Mouse (Mus musculus): ENCODE data around the gene Cdh4.

The Cdh4 gene

GRCm38 (mm10) chr2:179835570-179835969 is 393.3 kb downstream of the Cdh4 start:
- ATAC-seq (ENCODE audit: insufficient number of reproducible peaks, low FRiP score, low TSS enrichment), result no peak

- ATAC-seq (ENCODE audit: insufficient number of reproducible peaks, low FRiP score, low TSS enrichment), result no peak
Observed at GRCm38 (mm10) chr2:179837186-179837585, 395.0 kb downstream of the Cdh4 start.

GRCm38 (mm10) chr2:179838036-179838435 is 395.8 kb downstream of the Cdh4 start:
- ATAC-seq (ENCODE audit: insufficient number of reproducible peaks, low FRiP score, low TSS enrichment), result no peak

GRCm38 (mm10) chr2:179842610-179843389 is 400.6 kb downstream of the Cdh4 start:
- no peak for ATAC-seq (ENCODE audit: insufficient number of reproducible peaks, low FRiP score, low TSS enrichment)

GRCm38 (mm10) chr2:179849732-179850131 is 407.5 kb downstream of the Cdh4 start:
- no peak for ATAC-seq (ENCODE audit: insufficient number of reproducible peaks, low FRiP score, low TSS enrichment)

- no peak for ATAC-seq (ENCODE audit: insufficient number of reproducible peaks, low FRiP score, low TSS enrichment)
Observed at GRCm38 (mm10) chr2:179852169-179852568, 409.9 kb downstream of the Cdh4 start.

- ATAC-seq (ENCODE audit: insufficient number of reproducible peaks, low FRiP score, low TSS enrichment), result no peak
Observed at GRCm38 (mm10) chr2:179852862-179853261, 410.6 kb downstream of the Cdh4 start.

- no peak for ATAC-seq (ENCODE audit: insufficient number of reproducible peaks, low FRiP score, low TSS enrichment)
Observed at GRCm38 (mm10) chr2:179853892-179854291, 411.7 kb downstream of the Cdh4 start.

- ATAC-seq (ENCODE audit: insufficient number of reproducible peaks, low FRiP score, low TSS enrichment), result no peak
Observed at GRCm38 (mm10) chr2:179857086-179857485, 414.9 kb downstream of the Cdh4 start.

GRCm38 (mm10) chr2:179862676-179863075 is 420.4 kb downstream of the Cdh4 start:
- ATAC-seq (ENCODE audit: insufficient number of reproducible peaks, low FRiP score, low TSS enrichment), result no peak

GRCm38 (mm10) chr2:179863266-179863665 is 421.0 kb downstream of the Cdh4 start:
- ATAC-seq (ENCODE audit: insufficient number of reproducible peaks, low FRiP score, low TSS enrichment), result no peak

- no peak for ATAC-seq (ENCODE audit: insufficient number of reproducible peaks, low FRiP score, low TSS enrichment)
Observed at GRCm38 (mm10) chr2:179865097-179865496, 422.9 kb downstream of the Cdh4 start.

GRCm38 (mm10) chr2:179867669-179868068 is 425.4 kb downstream of the Cdh4 start:
- ATAC-seq (ENCODE audit: insufficient number of reproducible peaks, low FRiP score, low TSS enrichment), result no peak

- no peak for ATAC-seq (ENCODE audit: insufficient number of reproducible peaks, low FRiP score, low TSS enrichment)
Observed at GRCm38 (mm10) chr2:179869871-179870270, 427.6 kb downstream of the Cdh4 start.

GRCm38 (mm10) chr2:179872724-179873123 is 430.5 kb downstream of the Cdh4 start:
- ATAC-seq (ENCODE audit: insufficient number of reproducible peaks, low FRiP score, low TSS enrichment), result no peak

GRCm38 (mm10) chr2:179873315-179873714 is 431.1 kb downstream of the Cdh4 start:
- no peak for ATAC-seq (ENCODE audit: insufficient number of reproducible peaks, low FRiP score, low TSS enrichment)

- 0 out of 2 replicates have a peak, but pooled peaks have one; percentile 13 for ATAC-seq (ENCODE audit: insufficient number of reproducible peaks, low FRiP score, low TSS enrichment)
Observed at GRCm38 (mm10) chr2:179875147-179875546, 432.9 kb downstream of the Cdh4 start.

- no peak for ATAC-seq (ENCODE audit: insufficient number of reproducible peaks, low FRiP score, low TSS enrichment)
Observed at GRCm38 (mm10) chr2:179877551-179878215, 435.5 kb downstream of the Cdh4 start.

- ATAC-seq (ENCODE audit: insufficient number of reproducible peaks, low FRiP score, low TSS enrichment), result no peak
Observed at GRCm38 (mm10) chr2:179884561-179884960, 442.3 kb downstream of the Cdh4 start.

GRCm38 (mm10) chr2:179891048-179891447 is 448.8 kb downstream of the Cdh4 start:
- ATAC-seq (ENCODE audit: insufficient number of reproducible peaks, low FRiP score, low TSS enrichment), result no peak

GRCm38 (mm10) chr2:179896949-179897348 is 454.7 kb downstream of the Cdh4 start:
- no peak for ATAC-seq (ENCODE audit: insufficient number of reproducible peaks, low FRiP score, low TSS enrichment)

- no peak for ATAC-seq (ENCODE audit: insufficient number of reproducible peaks, low FRiP score, low TSS enrichment)
Observed at GRCm38 (mm10) chr2:179912911-179913310, 470.7 kb downstream of the Cdh4 start.
